ENCODE assay signal across 8 mouse cellular contexts in the genomic region with DNA sequence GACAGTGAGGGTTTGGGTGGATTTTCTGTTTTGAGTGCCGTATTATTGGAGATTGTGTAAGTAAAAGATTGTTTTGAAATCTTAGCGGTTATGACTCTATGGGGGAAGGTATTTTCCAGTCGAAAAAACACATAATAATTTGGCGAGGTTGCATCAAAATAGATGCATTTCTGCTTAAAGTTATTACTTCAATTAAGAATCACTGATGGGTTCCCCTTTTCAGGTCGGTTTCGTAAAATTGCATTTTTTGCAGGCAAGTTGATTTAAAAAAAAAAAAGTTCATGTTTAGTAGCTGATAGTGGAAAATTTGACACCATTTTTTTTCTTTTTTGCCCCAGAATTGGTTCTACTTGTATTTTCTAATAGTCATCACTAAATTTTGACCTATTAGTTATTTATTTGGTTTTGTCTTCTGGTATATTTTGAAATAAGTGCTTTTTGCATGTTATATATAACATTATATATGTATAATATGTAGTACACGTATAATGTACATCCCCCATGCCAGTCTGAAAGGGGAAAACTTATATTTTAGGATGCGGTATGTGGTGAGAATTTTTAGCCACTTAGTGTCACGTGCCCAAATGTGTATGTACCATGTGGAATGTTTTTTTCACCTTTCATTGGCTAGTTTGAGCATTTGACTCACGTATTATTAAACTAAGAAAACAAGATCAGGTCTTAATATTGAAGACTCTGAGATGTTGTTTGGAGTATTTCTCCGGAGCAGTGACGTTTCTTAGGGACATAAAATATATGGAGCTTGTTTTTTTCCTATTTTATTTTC. TPM values are rescaled to one million over a fixed set of nuclear protein-coding genes. Genes with fewer than 3 reads are reported as not detected.
DNase-seq lines count a peak whose midpoint lies in the region; ATAC-seq lines count a peak whose summit lies in the region.

No protein-coding gene starts in this region.

- H3K4me2 ChIP-seq in neural tube, embryonic 11.5 days (ENCODE audit: low read depth), result peak overlapping the region; percentile 86
- peak overlapping the region; percentile 84 for H3K4me2 ChIP-seq in limb, embryonic 12.5 days
- peak overlapping the region; percentile 86 for H3K4me2 ChIP-seq in stomach, embryonic 14.5 days (replicated peaks; ENCODE audit: low read depth, low read length)

- no peaks in the 10 kb centered on the region for H3K9me3 ChIP-seq in neural tube, embryonic 11.5 days (ENCODE audit: control insufficient read depth, low read length)
- no peaks in the 10 kb centered on the region for H3K9me3 ChIP-seq in limb, embryonic 12.5 days
- no peaks in the 10 kb centered on the region for H3K9me3 ChIP-seq in stomach, embryonic 14.5 days (ENCODE audit: control insufficient read depth, low read depth, low read length)

- peak overlapping the region; percentile 95 for H3K9ac ChIP-seq in neural tube, embryonic 11.5 days (ENCODE audit: low read length)
- H3K9ac ChIP-seq in limb, embryonic 12.5 days (replicated peaks), result peak overlapping the region; percentile 98
- peak overlapping the region; percentile 97 for H3K9ac ChIP-seq in stomach, embryonic 14.5 days (replicated peaks; ENCODE audit: low read depth, low read length)

- WGBS in neural tube, embryonic 11.5 days, result 27% methylated on average over 12 of the region's 12 CpGs
- WGBS in limb, embryonic 12.5 days, result 21% methylated on average over 12 of the region's 12 CpGs
- WGBS in stomach, embryonic 14.5 days, result 9% methylated on average over 12 of the region's 12 CpGs

- H3K4me3 ChIP-seq in neural tube, embryonic 11.5 days (ENCODE audit: low read depth, low read length), result peak overlapping the region; percentile 92
- peak overlapping the region; percentile 90 for H3K4me3 ChIP-seq in limb, embryonic 12.5 days (replicated peaks)
- H3K4me3 ChIP-seq in stomach, embryonic 14.5 days (ENCODE audit: low read depth, low read length), result peak overlapping the region; percentile 87

- peaks cover 2% of the 10 kb centered on the region; the same call in 1 of the 2 replicates for H3K36me3 ChIP-seq in neural tube, embryonic 11.5 days (ENCODE audit: control insufficient read depth, insufficient read depth, low read length)
- H3K36me3 ChIP-seq in limb, embryonic 12.5 days, result peaks cover 17% of the 10 kb centered on the region
- H3K36me3 ChIP-seq in stomach, embryonic 14.5 days (ENCODE audit: control insufficient read depth, insufficient read depth, low read length), result peaks cover 19% of the 10 kb centered on the region

- H3K27ac ChIP-seq in neural tube, embryonic 11.5 days (ENCODE audit: low read depth, low read length), result peak overlapping the region; percentile 99
- H3K27ac ChIP-seq in limb, embryonic 12.5 days, result peak overlapping the region; percentile 100
- H3K27ac ChIP-seq in stomach, embryonic 14.5 days (ENCODE audit: low read length), result peak overlapping the region; percentile 100

- no peaks in the 10 kb centered on the region for H3K27me3 ChIP-seq in neural tube, embryonic 11.5 days (ENCODE audit: control insufficient read depth, insufficient read depth, low read length)
- no peaks in the 10 kb centered on the region for H3K27me3 ChIP-seq in limb, embryonic 12.5 days
- no peaks in the 10 kb centered on the region for H3K27me3 ChIP-seq in stomach, embryonic 14.5 days (ENCODE audit: control insufficient read depth, insufficient read depth, low read length)

- DNase-seq in neural tube, embryonic 11.5 days (ENCODE audit: low spot score), result no peak
- no peak for DNase-seq in neural tube, embryonic 10.5 days (ENCODE audit: extremely low spot score, low spot score)
- no peak for DNase-seq in cerebellum, adult 18-20 months
- no peak for DNase-seq in retina, embryonic 14.5 days (ENCODE audit: low spot score)

- ATAC-seq in neural tube, embryonic 11.5 days (ENCODE audit: insufficient read depth, low FRiP score, low TSS enrichment), result no peak
- peak; percentile 44 for ATAC-seq in erythroblast, adult 5-6 weeks (replicated peaks; ENCODE audit: low FRiP score, poor library complexity, severe bottlenecking)
- no peak for ATAC-seq in limb, embryonic 12.5 days (ENCODE audit: insufficient number of reproducible peaks, insufficient read depth, low FRiP score, low TSS enrichment, low read depth)
- ATAC-seq in stomach, embryonic 14.5 days (ENCODE audit: insufficient number of reproducible peaks, insufficient read depth, low FRiP score, low read depth), result no peak
- ATAC-seq in frontal cortex, adult (ENCODE audit: low TSS enrichment), result no peak

- H3K4me1 ChIP-seq in neural tube, embryonic 11.5 days (ENCODE audit: control insufficient read depth, insufficient read depth, low read length), result peaks cover 18% of the 10 kb centered on the region
- peaks cover 33% of the 10 kb centered on the region for H3K4me1 ChIP-seq in limb, embryonic 12.5 days (replicated peaks)
- H3K4me1 ChIP-seq in stomach, embryonic 14.5 days (ENCODE audit: control insufficient read depth, insufficient read depth, low read length), result peaks cover 29% of the 10 kb centered on the region

RNA-seq across cellular contexts. Expression of a gene that starts 1.3 kb away (rescaled TPM):
- 30.8 and 31.4 TPM in 2 replicates for polyA plus RNA-seq in neural tube, embryonic 11.5 days (2014; fragmentation: Nextera tagmentation; extraction: Ambion mirVana)
- total RNA-seq in erythroblast, adult 5-6 weeks (2015; ENCODE audit: low replicate concordance), result 6.1 and 9.2 TPM in 2 replicates
- total RNA-seq in erythroblast, adult 5-6 weeks (2017; ENCODE audit: low replicate concordance), result 4.1 and 4.5 TPM in 2 replicates
- polyA plus RNA-seq in limb, embryonic 12.5 days (2016; fragmentation: Nextera tagmentation; extraction: Ambion mirVana), result 21.2 and 22.6 TPM in 2 replicates
- 37.9 and 43.3 TPM in 2 replicates for polyA plus RNA-seq in stomach, embryonic 14.5 days (2014; fragmentation: Nextera tagmentation; extraction: Ambion mirVana)

RNA-seq across cellular contexts. Expression of a gene that starts 1.3 kb away (rescaled TPM):
- polyA plus RNA-seq in neural tube, embryonic 11.5 days (2014; fragmentation: Nextera tagmentation; extraction: Ambion mirVana), result 236 and 274 TPM in 2 replicates
- 149 and 157 TPM in 2 replicates for total RNA-seq in erythroblast, adult 5-6 weeks (2015; ENCODE audit: low replicate concordance)
- 238 and 268 TPM in 2 replicates for total RNA-seq in erythroblast, adult 5-6 weeks (2017; ENCODE audit: low replicate concordance)
- polyA plus RNA-seq in limb, embryonic 12.5 days (2016; fragmentation: Nextera tagmentation; extraction: Ambion mirVana), result 324 and 387 TPM in 2 replicates
- polyA plus RNA-seq in stomach, embryonic 14.5 days (2014; fragmentation: Nextera tagmentation; extraction: Ambion mirVana), result 308 and 334 TPM in 2 replicates

RNA-seq across cellular contexts. Expression of a gene that starts 10.6 kb away (rescaled TPM):
- polyA plus RNA-seq in neural tube, embryonic 11.5 days (2014; fragmentation: Nextera tagmentation; extraction: Ambion mirVana), result 18.8 and 18.9 TPM in 2 replicates
- not detected in 2 replicates for total RNA-seq in erythroblast, adult 5-6 weeks (2015; ENCODE audit: low replicate concordance)
- 0.51 TPM in 1 of 2 replicates, not detected in the other for total RNA-seq in erythroblast, adult 5-6 weeks (2017; ENCODE audit: low replicate concordance)
- polyA plus RNA-seq in limb, embryonic 12.5 days (2016; fragmentation: Nextera tagmentation; extraction: Ambion mirVana), result 13.3 and 17.0 TPM in 2 replicates
- polyA plus RNA-seq in stomach, embryonic 14.5 days (2014; fragmentation: Nextera tagmentation; extraction: Ambion mirVana), result 21.3 and 27.4 TPM in 2 replicates

RNA-seq across cellular contexts. Expression of a gene that starts 17.0 kb away (rescaled TPM):
- polyA plus RNA-seq in neural tube, embryonic 11.5 days (2014; fragmentation: Nextera tagmentation; extraction: Ambion mirVana), result 63.8 and 65.1 TPM in 2 replicates
- 0.58 TPM in 1 of 2 replicates, not detected in the other for total RNA-seq in erythroblast, adult 5-6 weeks (2015; ENCODE audit: low replicate concordance)
- 1.0 TPM in 1 of 2 replicates, not detected in the other for total RNA-seq in erythroblast, adult 5-6 weeks (2017; ENCODE audit: low replicate concordance)
- polyA plus RNA-seq in limb, embryonic 12.5 days (2016; fragmentation: Nextera tagmentation; extraction: Ambion mirVana), result 45.0 and 46.4 TPM in 2 replicates
- 44.2 and 46.9 TPM in 2 replicates for polyA plus RNA-seq in stomach, embryonic 14.5 days (2014; fragmentation: Nextera tagmentation; extraction: Ambion mirVana)

RNA-seq across cellular contexts. Expression of a gene that starts 31.5 kb away (rescaled TPM):
- 700 and 705 TPM in 2 replicates for polyA plus RNA-seq in neural tube, embryonic 11.5 days (2014; fragmentation: Nextera tagmentation; extraction: Ambion mirVana)
- 5,168 and 5,395 TPM in 2 replicates for total RNA-seq in erythroblast, adult 5-6 weeks (2015; ENCODE audit: low replicate concordance)
- 4,534 and 5,176 TPM in 2 replicates for total RNA-seq in erythroblast, adult 5-6 weeks (2017; ENCODE audit: low replicate concordance)
- 797 and 821 TPM in 2 replicates for polyA plus RNA-seq in limb, embryonic 12.5 days (2016; fragmentation: Nextera tagmentation; extraction: Ambion mirVana)
- polyA plus RNA-seq in stomach, embryonic 14.5 days (2014; fragmentation: Nextera tagmentation; extraction: Ambion mirVana), result 676 and 679 TPM in 2 replicates
